Mouse (Mus musculus) ZHBTc4 (cell line): ENCODE measurements around the gene Oxct2a.

ENCODE experiments used
- DNase-seq: peaks from one replicate; pipeline ENCODE4 v3.0.0-alpha.2; 2011; ENCODE audit warnings: low read depth, low spot score

The Oxct2a gene

DNA sequence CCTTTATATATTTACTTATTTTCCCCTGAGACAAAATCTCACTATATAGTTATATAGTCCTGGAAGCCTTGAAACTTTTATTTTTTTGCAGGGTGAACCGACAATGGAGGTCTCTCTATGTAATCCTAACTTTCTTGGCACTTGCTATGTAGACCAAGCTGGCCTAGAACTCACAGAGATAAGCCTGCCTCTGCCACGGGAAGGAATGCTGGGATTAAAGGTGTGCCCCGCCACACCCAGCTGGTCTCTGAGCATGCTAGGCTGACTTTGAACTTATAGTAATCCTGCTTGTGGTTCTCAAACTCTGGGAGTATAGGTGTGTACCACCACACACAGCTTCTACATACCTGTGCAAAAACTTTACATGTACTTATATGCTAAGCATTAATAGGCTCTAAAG, 43.3 kb downstream of the Oxct2a start:
- DNase-seq = no peak
